Mouse (Mus musculus) right cerebral cortex, postnatal 4 days (tissue): ENCODE measurements around the gene Bcl9.

Experiments
- DNase-seq: peaks from one replicate; pipeline ENCODE4 v3.0.0-alpha.2; 2022

Bcl9 gene

GRCm38 (mm10) chr3:97297553-97298432 lies at the start of gene Bcl9:
Bcl9 (minus strand) TSS chr3:97297917.
- peak; percentile 79 for DNase-seq

- no peak for DNase-seq
Measured at GRCm38 (mm10) chr3:97339193-97339576, 41.5 kb upstream of the Bcl9 start.

DNA sequence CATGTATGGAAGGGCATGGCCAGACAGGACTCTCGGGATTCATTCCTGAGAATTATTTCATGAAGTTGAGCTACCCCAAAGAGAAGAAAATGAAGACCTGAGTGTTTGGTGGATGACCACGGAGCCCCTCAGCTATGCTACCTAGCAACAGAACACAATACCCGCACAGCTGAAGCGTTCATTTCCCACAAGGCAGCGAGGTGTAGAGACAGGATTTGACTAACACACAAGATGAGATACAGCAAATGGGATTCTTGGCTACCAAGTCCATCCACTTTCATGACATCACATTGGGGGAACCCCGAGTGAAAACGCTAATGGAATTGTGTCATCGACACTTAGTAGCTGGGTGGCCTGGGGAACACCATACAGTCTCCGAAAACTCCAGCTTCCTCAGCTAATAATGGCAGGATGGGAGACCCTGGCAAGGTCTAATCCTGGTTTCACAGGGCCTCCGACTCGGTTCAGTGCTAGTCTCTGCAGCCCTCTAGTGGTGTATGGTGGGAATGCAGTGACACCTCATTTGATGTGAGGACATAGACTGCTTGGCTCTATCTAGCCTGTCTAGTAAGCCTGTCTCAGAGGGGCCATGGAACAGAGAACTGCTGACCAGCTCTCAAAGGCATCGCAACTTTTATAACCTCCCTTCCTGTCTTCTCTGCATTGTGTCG lies 40.9 kb upstream of the Bcl9 start:
- peak; percentile 97 for DNase-seq

DNA sequence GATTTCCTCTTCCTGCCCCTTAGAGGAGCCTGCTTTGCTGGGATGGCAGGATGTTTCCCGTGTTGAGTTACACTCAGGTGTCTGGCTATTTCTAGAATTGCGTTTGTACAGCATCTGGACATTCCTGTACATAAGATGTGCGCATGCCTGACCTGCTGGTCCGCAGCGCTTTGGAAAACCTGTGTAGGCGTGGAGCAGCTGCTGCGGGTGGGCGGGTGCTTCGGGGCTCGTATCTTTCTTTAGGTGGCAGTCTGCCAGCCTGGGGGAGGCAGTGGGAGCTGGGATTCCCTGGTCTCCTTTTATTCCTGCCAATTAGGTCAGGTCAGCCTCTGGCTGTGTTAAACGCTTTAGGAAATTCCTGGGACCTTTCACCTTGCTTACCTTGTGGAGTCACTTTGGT lies 39.6 kb upstream of the Bcl9 start:
- DNase-seq, result no peak

DNA sequence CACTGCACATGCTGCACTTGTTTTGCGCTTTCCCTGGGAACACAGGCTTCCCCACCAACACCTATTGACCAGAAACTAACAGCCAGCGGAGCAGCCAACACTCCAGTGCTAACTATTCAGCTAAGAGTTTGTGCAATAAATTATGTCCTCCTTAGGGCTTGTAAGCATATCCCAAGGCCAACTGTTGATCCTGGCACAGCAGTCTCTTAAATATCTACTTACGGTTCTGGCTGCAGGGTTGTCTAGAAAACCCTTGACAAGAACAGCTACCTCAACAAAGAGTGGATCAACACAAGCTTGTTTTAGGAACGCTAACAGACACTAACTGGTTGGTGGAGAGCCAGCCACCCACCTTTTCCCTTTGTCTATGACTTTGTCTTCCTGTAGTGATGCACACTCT lies 38.6 kb upstream of the Bcl9 start:
- DNase-seq, result no peak

DNA sequence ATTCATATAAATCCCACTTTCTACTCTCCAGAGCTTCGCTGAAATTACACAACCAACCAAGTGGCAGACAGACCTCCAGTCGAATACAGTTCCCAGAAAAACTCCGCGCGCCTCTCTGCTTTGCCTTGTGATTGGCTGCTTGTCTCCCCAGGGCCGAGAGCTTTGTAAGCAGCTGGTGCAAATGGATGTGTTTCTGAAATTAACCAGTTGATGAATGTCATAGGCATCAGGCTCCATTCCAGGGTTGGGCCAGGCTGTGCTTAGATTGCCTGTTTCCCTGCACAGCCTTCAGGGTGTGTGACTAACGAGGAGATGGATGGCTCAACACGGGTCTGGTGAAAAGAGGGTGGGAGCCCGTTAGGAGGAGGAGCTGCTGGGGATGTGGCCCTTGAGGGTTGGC lies 36.9 kb upstream of the Bcl9 start:
- no peak for DNase-seq

- peak; percentile 52 for DNase-seq
Measured at GRCm38 (mm10) chr3:97332172-97332571, 34.5 kb upstream of the Bcl9 start.

DNA sequence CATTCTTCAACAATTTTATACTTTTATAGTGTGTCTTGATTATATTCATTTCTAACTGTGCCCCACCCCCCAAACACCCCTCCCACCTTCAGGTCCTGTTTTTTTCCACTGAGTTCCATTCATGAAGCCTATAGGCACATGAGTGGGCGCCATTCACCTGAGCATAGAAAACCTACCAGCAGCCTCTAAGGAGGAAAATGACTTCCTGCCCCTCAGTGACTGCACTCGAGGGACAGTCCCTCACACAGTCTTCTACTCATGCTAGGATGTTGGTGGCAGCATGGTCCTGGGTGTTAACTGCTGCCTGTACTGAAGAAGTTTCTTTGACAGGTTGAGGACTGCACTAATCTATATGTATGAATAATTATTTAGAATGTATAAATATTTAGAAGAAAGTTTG lies 30.1 kb upstream of the Bcl9 start:
- DNase-seq, result no peak

DNA sequence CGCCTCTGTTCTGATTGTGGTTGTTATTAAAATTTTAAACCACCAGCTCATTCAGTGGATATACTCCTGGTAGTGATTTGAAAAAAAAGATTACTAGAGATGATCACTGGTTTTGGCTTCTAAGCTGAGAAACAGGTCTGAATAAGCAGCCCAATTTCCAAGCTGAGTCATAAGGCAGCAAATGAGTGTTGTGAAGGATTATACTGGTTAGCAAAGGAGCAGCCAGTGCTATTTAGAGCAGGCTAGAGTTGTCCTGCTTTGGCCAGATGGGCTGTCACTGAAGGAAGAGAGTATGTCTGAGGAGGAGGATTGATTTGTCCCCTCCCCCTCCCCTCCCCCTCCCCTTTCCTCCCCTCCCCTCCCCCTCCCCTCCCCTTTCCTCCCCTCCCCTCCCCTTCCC lies 29.6 kb upstream of the Bcl9 start:
- no peak for DNase-seq

GRCm38 (mm10) chr3:97325621-97326345 lies 28.1 kb upstream of the Bcl9 start:
- DNase-seq, result no peak

DNA sequence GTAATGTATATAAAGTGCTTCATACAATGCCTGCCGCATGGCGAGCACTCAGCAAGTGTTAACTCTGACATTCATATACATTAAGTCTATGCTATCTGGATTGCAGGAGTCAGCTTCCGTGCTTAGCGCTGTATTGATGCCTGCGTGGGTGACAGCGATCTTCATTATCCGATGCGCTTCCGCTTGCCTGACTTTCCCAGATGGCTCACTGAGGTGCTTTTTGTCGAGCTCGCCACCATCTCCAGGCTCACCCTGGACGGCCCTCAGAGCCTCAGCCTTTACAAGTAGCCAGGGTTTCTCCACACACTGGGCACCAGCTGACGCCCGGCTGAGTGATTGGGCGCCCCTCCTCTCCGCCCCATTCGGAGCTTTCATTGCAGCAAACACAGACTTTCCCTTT lies 26.3 kb upstream of the Bcl9 start:
- no peak for DNase-seq

DNA sequence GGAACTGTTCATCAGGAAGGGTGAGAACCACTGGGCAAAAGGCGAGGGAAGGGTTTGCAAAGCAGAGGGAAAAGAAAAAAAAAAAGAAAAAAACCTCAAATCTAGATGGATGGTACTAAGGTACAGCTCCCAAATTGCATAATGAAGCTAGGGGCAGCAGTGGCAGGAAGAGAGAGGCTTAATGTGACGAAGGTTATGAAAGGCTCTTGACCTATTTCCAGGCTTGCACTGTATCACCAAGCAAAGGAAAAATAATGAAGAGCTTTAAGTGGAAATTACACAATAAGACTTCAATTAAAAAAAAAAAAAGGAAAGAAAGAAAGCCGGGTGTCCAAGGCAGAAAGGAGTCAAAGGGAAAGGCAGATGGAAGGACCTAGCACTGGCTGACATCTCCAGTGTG lies 19.6 kb upstream of the Bcl9 start:
- DNase-seq, result no peak

DNA sequence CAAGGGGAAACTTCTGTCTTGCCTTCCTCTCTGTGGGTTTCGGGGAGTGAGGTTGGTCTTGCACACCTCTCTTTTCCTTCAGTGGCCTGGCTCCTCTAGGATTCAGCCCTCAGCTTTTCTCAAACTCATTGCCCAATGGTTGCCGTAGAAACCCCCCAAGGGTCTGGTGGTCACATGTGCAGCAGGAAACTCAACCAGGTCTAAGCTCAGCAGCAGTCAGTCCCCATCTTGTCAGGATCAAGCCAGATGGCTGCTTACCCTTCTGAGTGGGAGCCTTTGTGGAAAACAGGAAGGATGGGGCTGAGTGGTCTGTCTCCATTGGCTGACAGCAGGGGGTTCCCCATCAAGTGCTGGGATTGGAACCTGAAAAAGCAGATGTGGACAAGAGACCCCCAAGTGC lies 15.7 kb upstream of the Bcl9 start:
- no peak for DNase-seq

- DNase-seq, result peak; percentile 62
Measured at GRCm38 (mm10) chr3:97311998-97312397, 14.3 kb upstream of the Bcl9 start.

DNA sequence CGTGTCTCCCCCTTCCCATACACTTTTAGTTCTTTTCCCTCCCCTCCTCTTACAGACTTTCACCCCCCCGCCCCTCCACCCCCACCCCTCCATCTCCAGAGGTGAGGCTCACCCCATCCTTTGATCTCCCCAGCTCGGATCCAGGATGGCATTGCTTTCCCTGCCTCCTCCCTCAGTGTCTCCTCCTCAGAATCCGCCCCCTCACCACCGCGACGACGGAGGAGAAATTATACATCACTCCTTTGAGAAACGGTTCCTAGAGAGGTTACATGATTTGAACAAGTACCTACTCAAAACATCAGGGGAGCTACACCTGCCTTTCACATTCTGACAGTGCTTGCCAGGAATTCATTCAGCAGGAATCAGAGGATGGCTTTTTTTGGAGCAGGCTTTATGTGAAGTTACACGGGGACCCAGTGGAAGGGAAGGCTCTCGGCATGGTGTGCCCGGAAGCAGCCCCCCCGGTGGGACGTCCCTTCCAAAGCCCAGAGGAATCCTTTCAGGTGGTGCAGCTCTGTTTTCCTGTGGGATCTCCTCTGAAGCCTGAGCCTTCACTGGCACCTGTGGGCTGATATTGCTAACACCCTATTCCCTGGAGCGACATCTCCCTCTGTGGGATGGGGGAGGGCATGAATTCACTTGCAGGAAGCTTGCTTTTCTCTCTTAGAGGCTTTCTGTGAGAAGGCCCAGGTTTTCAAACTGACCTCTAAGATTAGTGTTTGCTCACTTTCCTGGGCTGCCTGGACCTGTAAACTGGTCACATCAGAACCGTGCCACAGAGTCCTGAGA lies 12.2 kb upstream of the Bcl9 start:
- no peak for DNase-seq

DNA sequence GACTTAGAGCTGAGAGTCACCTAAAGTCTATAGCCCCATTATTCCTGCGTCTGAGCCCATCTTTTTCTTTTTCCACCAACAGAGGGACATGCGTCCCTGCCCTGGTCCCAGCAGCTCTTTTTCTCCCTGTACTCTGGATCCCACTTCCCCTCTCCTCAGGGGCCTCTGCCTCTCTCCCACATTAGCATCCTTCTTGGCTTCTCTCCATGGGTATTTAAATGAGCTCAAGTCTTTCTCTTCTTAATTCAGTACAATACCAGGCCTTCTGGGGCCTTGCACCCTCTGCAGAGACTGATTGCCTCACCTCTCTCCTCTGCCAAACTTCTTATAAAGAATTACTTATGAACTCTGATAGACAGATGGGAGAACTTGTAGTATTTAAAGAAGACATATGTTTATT lies 10.7 kb upstream of the Bcl9 start:
- DNase-seq, result no peak

DNA sequence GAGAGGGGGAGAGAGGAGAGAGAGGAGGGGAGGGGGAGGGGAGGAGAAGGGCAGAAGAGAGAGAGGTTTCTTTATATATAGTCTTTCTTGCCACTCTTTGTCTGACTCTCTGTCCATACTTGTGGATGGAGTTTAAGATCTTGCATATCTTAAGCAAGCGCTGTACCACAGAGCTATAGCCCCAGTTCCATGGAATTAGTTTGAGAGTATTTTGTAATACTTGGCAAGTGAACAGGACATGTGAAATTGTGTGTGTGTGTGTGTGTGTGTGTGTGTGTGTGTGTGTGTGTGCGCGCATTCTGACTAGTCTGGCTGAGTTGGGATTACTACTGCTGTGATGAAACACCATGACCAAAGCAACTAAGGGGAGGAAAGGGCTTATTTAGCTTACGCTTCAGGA lies 8.2 kb upstream of the Bcl9 start:
- no peak for DNase-seq

GRCm38 (mm10) chr3:97301586-97301985 lies 3.9 kb upstream of the Bcl9 start:
- DNase-seq, result no peak

GRCm38 (mm10) chr3:97300370-97300769 lies 2.7 kb upstream of the Bcl9 start:
- no peak for DNase-seq

DNA sequence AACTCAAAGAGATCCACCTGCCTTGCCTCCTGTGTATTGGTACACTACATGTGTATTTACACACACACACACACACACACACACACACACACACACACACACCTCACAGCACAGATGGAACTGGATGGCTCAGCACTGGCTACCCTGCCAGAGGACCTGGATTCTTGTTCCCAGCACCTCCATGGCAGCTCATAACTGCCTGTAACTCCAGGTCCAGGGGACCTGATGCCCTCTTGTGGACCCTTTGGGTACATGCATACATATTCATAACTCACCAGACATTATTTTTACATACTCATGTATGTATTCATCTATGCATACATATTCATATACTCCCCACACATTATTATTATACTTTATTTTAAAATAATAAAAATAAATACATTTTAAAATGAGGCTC lies 2.2 kb upstream of the Bcl9 start:
- no peak for DNase-seq

- DNase-seq, result no peak
Measured at GRCm38 (mm10) chr3:97298856-97299465, 1.2 kb upstream of the Bcl9 start.

DNA sequence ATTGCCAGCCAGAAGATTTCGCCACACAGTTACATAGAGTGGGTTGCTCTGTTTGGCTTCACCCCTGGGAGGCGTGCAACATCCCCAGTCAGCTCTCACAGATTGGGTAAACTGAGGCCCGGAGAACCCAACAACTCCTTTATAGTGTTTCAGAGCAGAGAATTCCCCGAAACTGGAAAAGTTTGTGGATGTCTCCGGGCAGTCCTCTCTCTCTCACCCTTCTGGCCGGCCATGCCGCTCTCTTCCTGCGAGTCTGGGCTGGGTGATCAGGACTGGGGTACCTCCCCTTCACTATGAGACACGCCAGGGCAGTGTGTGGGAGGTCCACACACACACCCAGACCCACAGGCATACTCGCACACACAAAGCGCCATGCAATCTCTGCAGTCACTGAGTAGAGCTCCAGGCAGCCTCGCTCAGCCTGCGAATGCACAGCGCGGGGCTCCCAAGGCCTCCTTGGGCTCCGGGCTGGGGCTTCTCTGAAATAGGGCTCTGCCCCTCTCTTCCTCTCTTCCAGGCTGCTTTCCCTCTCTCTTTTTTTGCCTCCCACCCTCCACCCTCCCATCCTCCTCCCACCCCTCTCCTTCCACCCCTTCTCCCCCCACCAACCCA lies 670 bp downstream of the Bcl9 start:
- peak; percentile 51 for DNase-seq
